Mouse (Mus musculus) kidney, postnatal 14 days (tissue): ENCODE results near the gene Dhx30.

Experiments
- DNase-seq: peaks from one replicate; pipeline ENCODE4 v3.0.0; 2022; ENCODE audit warnings: mixed read lengths

Gene Dhx30

DNA sequence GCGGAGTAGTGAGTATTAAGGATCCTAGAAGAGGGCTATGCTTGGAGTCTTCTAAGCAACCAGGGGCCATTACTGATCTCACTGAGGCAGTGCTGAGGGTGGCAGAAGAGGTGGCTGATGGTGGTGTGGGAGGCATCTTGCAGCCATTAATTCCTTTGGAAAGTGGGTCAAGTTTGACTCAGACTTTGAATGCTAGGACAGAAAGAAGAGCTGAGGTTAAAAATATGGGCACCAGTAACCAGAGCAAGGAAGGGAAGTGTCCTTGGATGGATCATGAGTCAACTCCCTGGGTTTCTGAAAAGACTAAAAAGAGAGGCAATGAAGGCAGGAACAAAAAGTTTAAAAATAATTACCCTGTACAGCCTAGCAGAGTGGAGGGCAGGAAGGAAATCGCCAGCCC is 79.1 kb downstream of the Dhx30 start:
- DNase-seq, result no peak

DNA sequence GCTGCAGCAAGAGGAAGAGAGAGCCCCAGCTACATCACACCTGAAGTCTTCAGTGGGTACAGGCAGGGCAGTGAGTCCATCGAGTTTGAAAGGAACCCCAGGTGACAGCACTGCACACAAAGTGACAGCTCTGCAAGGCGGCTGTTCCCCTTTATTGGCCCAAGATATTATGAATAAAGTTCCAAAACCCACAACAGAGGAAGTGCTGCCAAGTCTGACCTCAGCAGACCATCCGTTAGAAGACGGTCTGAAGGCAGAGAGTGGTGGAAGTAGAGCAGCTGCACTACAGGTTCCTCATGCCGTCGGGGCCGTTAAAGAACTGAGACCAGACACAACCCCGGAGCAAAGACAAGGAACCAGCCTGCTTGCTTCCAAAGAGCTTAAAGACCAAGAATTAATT is 79.7 kb downstream of the Dhx30 start:
- no peak for DNase-seq

DNA sequence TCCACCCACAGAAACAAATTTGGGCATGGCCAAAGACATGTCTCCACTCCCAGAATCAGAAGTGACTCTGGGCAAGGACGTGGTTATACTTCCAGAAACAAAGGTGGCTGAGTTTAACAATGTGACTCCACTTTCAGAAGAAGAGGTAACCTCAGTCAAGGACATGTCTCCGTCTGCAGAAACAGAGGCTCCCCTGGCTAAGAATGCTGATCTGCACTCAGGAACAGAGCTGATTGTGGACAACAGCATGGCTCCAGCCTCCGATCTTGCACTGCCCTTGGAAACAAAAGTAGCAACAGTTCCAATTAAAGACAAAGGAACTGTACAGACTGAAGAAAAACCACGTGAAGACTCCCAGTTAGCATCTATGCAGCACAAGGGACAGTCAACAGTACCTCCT is 82.5 kb downstream of the Dhx30 start:
- DNase-seq, result no peak
